ENCODE assay signal across 26 mouse cellular contexts in genomic region chr7:97375906-97376305, GRCm38 (mm10). TPM values are rescaled to one million over a fixed set of nuclear protein-coding genes. Genes with fewer than 3 reads are reported as not detected.
DNase-seq lines count a peak whose midpoint lies in the region; ATAC-seq and TF ChIP-seq lines count a peak whose summit lies in the region.
"Had no signal": no experiment of that assay in that cellular context is flagged by ENCODE, and none has a peak within 500 bp of the region (broad histone marks: within the 10 kb centered on the region; RNA-seq: fewer than 3 reads in every experiment).

No protein-coding gene starts in this region.

- no peak overlapping the region for H3K9ac ChIP-seq in liver, embryonic 12.5 days
- H3K9ac ChIP-seq in stomach, postnatal 0 days (ENCODE audit: low read length) = no peak overlapping the region
- H3K9ac ChIP-seq: embryonic facial prominence, embryonic 12.5 days; forebrain, embryonic 13.5 days; heart, embryonic 12.5 days; limb, embryonic 12.5 days; liver, embryonic 15.5 days; midbrain, embryonic 13.5 days; neural tube, embryonic 13.5 days had no signal

- no peak overlapping the region for H3K4me2 ChIP-seq in liver, embryonic 12.5 days
- H3K4me2 ChIP-seq in stomach, postnatal 0 days (replicated peaks; ENCODE audit: low read depth) = no peak overlapping the region
- H3K4me2 ChIP-seq: embryonic facial prominence, embryonic 12.5 days; forebrain, embryonic 13.5 days; heart, embryonic 12.5 days; limb, embryonic 12.5 days; liver, embryonic 15.5 days; midbrain, embryonic 13.5 days; neural tube, embryonic 13.5 days had no signal

- TF ChIP-seq EP300 in stomach, postnatal 0 days (optimal IDR thresholded peaks at IDR 0.05) = no peak

- no peak for ATAC-seq in liver, embryonic 12.5 days
- ATAC-seq in stomach, postnatal 0 days (ENCODE audit: low FRiP score, low TSS enrichment) = no peak
- ATAC-seq: CD4-positive, CD25-positive, alpha-beta regulatory T cell, adult 4 months; forebrain, embryonic 13.5 days; hindbrain, postnatal 0 days; intestine, postnatal 0 days; midbrain, embryonic 13.5 days had no signal

- no peak overlapping the region for H3K4me3 ChIP-seq in liver, embryonic 12.5 days
- H3K4me3 ChIP-seq in stomach, postnatal 0 days (ENCODE audit: low read depth, low read length) = no peak overlapping the region
- H3K4me3 ChIP-seq: embryonic facial prominence, embryonic 12.5 days; forebrain, embryonic 13.5 days; gastrocnemius, adult 2 months; heart, embryonic 12.5 days; limb, embryonic 12.5 days; liver, embryonic 15.5 days; midbrain, embryonic 13.5 days; myocyte; neural tube, embryonic 13.5 days had no signal

- 0 out of 2 replicates have a peak overlapping the region, but pooled peaks have one; percentile 10 for H3K27ac ChIP-seq in liver, embryonic 12.5 days
- H3K27ac ChIP-seq in stomach, postnatal 0 days (replicated peaks) = no peak overlapping the region
- H3K27ac ChIP-seq: embryonic facial prominence, embryonic 12.5 days; forebrain, embryonic 13.5 days; gastrocnemius, adult 2 months; hindbrain, postnatal 0 days; limb, embryonic 12.5 days; liver, embryonic 15.5 days; midbrain, embryonic 13.5 days; neural tube, embryonic 13.5 days had no signal

- H3K27me3 ChIP-seq in liver, embryonic 12.5 days (replicated peaks) = no peaks in the 10 kb centered on the region
- no peaks in the 10 kb centered on the region for H3K27me3 ChIP-seq in stomach, postnatal 0 days (ENCODE audit: control insufficient read depth, insufficient read depth, low read length)
- H3K27me3 ChIP-seq: embryonic facial prominence, embryonic 12.5 days; forebrain, embryonic 13.5 days; heart, embryonic 12.5 days; limb, embryonic 12.5 days; liver, embryonic 15.5 days; midbrain, embryonic 13.5 days; neural tube, embryonic 13.5 days had no signal

- H3K36me3 ChIP-seq in liver, embryonic 12.5 days = peaks cover 75% of the 10 kb centered on the region
- H3K36me3 ChIP-seq in stomach, postnatal 0 days (ENCODE audit: control insufficient read depth, insufficient read depth, low read length) = peaks cover 10% of the 10 kb centered on the region

- WGBS in liver, embryonic 12.5 days (ENCODE audit: insufficient replicate concordance) = 54% methylated on average over 2 of the region's 2 CpGs
- 85% methylated on average over 2 of the region's 2 CpGs for WGBS in stomach, postnatal 0 days

- H3K4me1 ChIP-seq in liver, embryonic 12.5 days = peaks cover 37% of the 10 kb centered on the region
- no peaks in the 10 kb centered on the region; the same call in 1 of the 2 replicates for H3K4me1 ChIP-seq in stomach, postnatal 0 days (replicated peaks; ENCODE audit: control insufficient read depth, insufficient read depth)

- DNase-seq in heart, adult 11 months = peak; percentile 92
- no peak for DNase-seq in heart, postnatal 25 days (ENCODE audit: low spot score)
- peak; percentile 80 for DNase-seq in A20 (ENCODE audit: low read depth, low spot score)
- peak; percentile 38 to 49 for DNase-seq in monocyte, adult 2 months (ENCODE audit: low read depth in 1 of 2, low spot score in 2 of 2)
- no peak for DNase-seq in urinary bladder, postnatal 4 days (ENCODE audit: low spot score in 2 of 2)
- no peak for DNase-seq in urinary bladder, postnatal 25 days (ENCODE audit: low spot score)
- no peak for DNase-seq in stomach, postnatal 0 days (ENCODE audit: low spot score)
- DNase-seq: cerebellum, adult 11-12 months; cerebellum, postnatal 10 days; gastrocnemius, adult 2 months; heart, postnatal 10 days; kidney, postnatal 25 days; right cerebral cortex, postnatal 4 days; thymus, postnatal 4 days had no signal

- no peaks in the 10 kb centered on the region for H3K9me3 ChIP-seq in liver, embryonic 12.5 days (replicated peaks)
- no peaks in the 10 kb centered on the region for H3K9me3 ChIP-seq in stomach, postnatal 0 days (ENCODE audit: control insufficient read depth, low read length)
- H3K9me3 ChIP-seq: embryonic facial prominence, embryonic 12.5 days; forebrain, embryonic 13.5 days; heart, embryonic 12.5 days; limb, embryonic 12.5 days; liver, embryonic 15.5 days; midbrain, embryonic 13.5 days; neural tube, embryonic 13.5 days had no signal

- intact Hi-C loops in heart, postnatal 25 days (cut with DNase I) = no loop called here

- TF ChIP-seq CTCF in stomach, postnatal 0 days (IDR thresholded peaks at IDR 0.05; ENCODE audit: low read depth) = no peak

RNA-seq across cellular contexts. Expression of gene Alg8, which starts 4.5 kb away (rescaled TPM):
- 1 to 10 TPM; 4.8 to 5.4 TPM for total RNA-seq in heart, postnatal 25 days (2021)
- polyA plus RNA-seq in liver, embryonic 12.5 days (2016; fragmentation: Nextera tagmentation; extraction: Ambion mirVana) = 48.7 and 50.5 TPM in 2 replicates
- 14.6 and 15.3 TPM in 2 replicates for polyA plus RNA-seq in stomach, postnatal 0 days (2015; fragmentation: Nextera tagmentation; extraction: Ambion mirVana)

RNA-seq across cellular contexts. Expression of gene Ndufc2, which starts 23.9 kb away (rescaled TPM):
- total RNA-seq in heart, postnatal 25 days (2021) = 100 to 1,000 TPM; 521 to 565 TPM
- 249 and 261 TPM in 2 replicates for polyA plus RNA-seq in liver, embryonic 12.5 days (2016; fragmentation: Nextera tagmentation; extraction: Ambion mirVana)
- 415 and 439 TPM in 2 replicates for polyA plus RNA-seq in stomach, postnatal 0 days (2015; fragmentation: Nextera tagmentation; extraction: Ambion mirVana)

RNA-seq across cellular contexts. Expression of gene Thrsp, which starts 41.6 kb away (rescaled TPM):
- 10 to 100 TPM; 32.7 to 44.2 TPM for total RNA-seq in heart, postnatal 25 days (2021)
- polyA plus RNA-seq in liver, embryonic 12.5 days (2016; fragmentation: Nextera tagmentation; extraction: Ambion mirVana) = 0.13 TPM in 1 of 2 replicates, not detected in the other
- polyA plus RNA-seq in stomach, postnatal 0 days (2015; fragmentation: Nextera tagmentation; extraction: Ambion mirVana) = 1.4 and 1.5 TPM in 2 replicates

RNA-seq across cellular contexts. Expression of gene Kctd21, which starts 43.8 kb away (rescaled TPM):
- total RNA-seq in heart, postnatal 25 days (2021) = 1 to 10 TPM; 3.6 to 4.0 TPM
- polyA plus RNA-seq in liver, embryonic 12.5 days (2016; fragmentation: Nextera tagmentation; extraction: Ambion mirVana) = 0.92 and 1.1 TPM in 2 replicates
- 2.0 TPM in 2 replicates for polyA plus RNA-seq in stomach, postnatal 0 days (2015; fragmentation: Nextera tagmentation; extraction: Ambion mirVana)

RNA-seq across cellular contexts. Expression of gene Usp35, which starts 44.1 kb away (rescaled TPM):
- under 1 TPM; 0.61 to 0.65 TPM for total RNA-seq in heart, postnatal 25 days (2021)
- polyA plus RNA-seq in liver, embryonic 12.5 days (2016; fragmentation: Nextera tagmentation; extraction: Ambion mirVana) = 0.41 and 0.49 TPM in 2 replicates
- 0.53 and 0.62 TPM in 2 replicates for polyA plus RNA-seq in stomach, postnatal 0 days (2015; fragmentation: Nextera tagmentation; extraction: Ambion mirVana)

Comparison
In these comparisons a context has a peak if more than half of its experiments do, and no peak if none do; other contexts are left out.
1. DNase-seq: peak in heart, adult 11 months (single experiment), A20 (single experiment) and monocyte, adult 2 months (2 of 2); none in heart, postnatal 25 days (single experiment), urinary bladder, postnatal 4 days (0 of 2), urinary bladder, postnatal 25 days (single experiment) and stomach, postnatal 0 days (single experiment).